Comparison of ENCODE assay signal across 19 mouse cellular contexts in the genomic region with DNA sequence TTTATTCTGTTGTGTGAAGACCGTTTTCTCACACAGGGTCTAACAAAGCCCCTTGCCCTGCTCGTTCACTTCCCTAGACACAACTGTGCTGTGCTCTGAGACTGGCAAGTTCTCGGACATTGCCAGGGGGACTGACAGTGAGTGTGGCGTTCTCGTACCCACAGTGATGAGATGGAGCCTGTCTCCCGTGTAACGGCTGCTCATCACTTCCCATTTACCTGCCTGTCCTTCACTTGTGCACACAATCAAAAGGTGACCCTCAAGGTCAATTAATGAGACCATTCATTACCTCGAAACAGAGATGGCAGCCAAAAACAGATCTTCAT.
DNase-seq lines count a peak whose midpoint lies in the region; ATAC-seq lines count a peak whose summit lies in the region.
"Had no signal": no experiment of that assay in that cellular context is flagged by ENCODE, and none has a peak within 500 bp of the region (broad histone marks: within the 10 kb centered on the region; RNA-seq: fewer than 3 reads in every experiment).

No protein-coding gene starts in this region.

- WGBS in hindbrain, embryonic 12.5 days: 42% methylated on average over 8 of the region's 8 CpGs
- 45% methylated on average over 8 of the region's 8 CpGs for WGBS in hindbrain, embryonic 16.5 days
- 45% methylated on average over 8 of the region's 8 CpGs for WGBS in neural tube, embryonic 11.5 days
- 37% methylated on average over 8 of the region's 8 CpGs for WGBS in midbrain, embryonic 14.5 days

- H3K9me3 ChIP-seq in hindbrain, embryonic 12.5 days (replicated peaks): no peaks in the 10 kb centered on the region
- no peaks in the 10 kb centered on the region for H3K9me3 ChIP-seq in hindbrain, embryonic 16.5 days (ENCODE audit: control insufficient read depth, low read length)
- H3K9me3 ChIP-seq in neural tube, embryonic 11.5 days (ENCODE audit: control insufficient read depth, low read length): no peaks in the 10 kb centered on the region
- H3K9me3 ChIP-seq in midbrain, embryonic 14.5 days (ENCODE audit: control insufficient read depth, low read length): no peaks in the 10 kb centered on the region
- H3K9me3 ChIP-seq: heart, embryonic 10.5 days; limb, embryonic 15.5 days had no signal

- H3K4me1 ChIP-seq in hindbrain, embryonic 12.5 days: peaks cover 3% of the 10 kb centered on the region; the same call in 1 of the 2 replicates
- no peaks in the 10 kb centered on the region for H3K4me1 ChIP-seq in hindbrain, embryonic 16.5 days (ENCODE audit: control insufficient read depth, insufficient read depth, low read depth, low read length)
- peaks cover 3% of the 10 kb centered on the region; the same call in 1 of the 2 replicates for H3K4me1 ChIP-seq in neural tube, embryonic 11.5 days (ENCODE audit: control insufficient read depth, insufficient read depth, low read length)
- no peaks in the 10 kb centered on the region for H3K4me1 ChIP-seq in midbrain, embryonic 14.5 days (ENCODE audit: control insufficient read depth, insufficient read depth, low read length)
- H3K4me1 ChIP-seq: heart, embryonic 10.5 days; limb, embryonic 15.5 days had no signal

- H3K27ac ChIP-seq in hindbrain, embryonic 12.5 days: no peak overlapping the region
- no peak overlapping the region for H3K27ac ChIP-seq in hindbrain, embryonic 16.5 days (ENCODE audit: low read depth, low read length)
- H3K27ac ChIP-seq in neural tube, embryonic 11.5 days (ENCODE audit: low read depth, low read length): 0 out of 2 replicates have a peak overlapping the region, but pooled peaks have one; percentile 50
- H3K27ac ChIP-seq in midbrain, embryonic 14.5 days (replicated peaks; ENCODE audit: low read depth, low read length): no peak overlapping the region
- H3K27ac ChIP-seq: heart, embryonic 10.5 days; kidney, postnatal 0 days; limb, embryonic 15.5 days had no signal

- ATAC-seq in hindbrain, embryonic 12.5 days (ENCODE audit: low FRiP score): peak; percentile 61
- no peak for ATAC-seq in hindbrain, embryonic 16.5 days
- peak; percentile 85; the same call in 1 of the 2 replicates for ATAC-seq in neural tube, embryonic 11.5 days (ENCODE audit: insufficient read depth, low FRiP score, low TSS enrichment)
- peak; percentile 48; the same call in 1 of the 2 replicates for ATAC-seq in midbrain, embryonic 14.5 days (ENCODE audit: low FRiP score, low TSS enrichment)
- ATAC-seq: activated CD4-positive, CD25-positive, alpha-beta regulatory T cell, adult 4 months; Patski had no signal

- no peak overlapping the region for H3K9ac ChIP-seq in hindbrain, embryonic 12.5 days
- no peak overlapping the region for H3K9ac ChIP-seq in hindbrain, embryonic 16.5 days (ENCODE audit: low read depth, low read length)
- no peak overlapping the region for H3K9ac ChIP-seq in neural tube, embryonic 11.5 days (ENCODE audit: low read length)
- H3K9ac ChIP-seq in midbrain, embryonic 14.5 days (replicated peaks; ENCODE audit: low read length): no peak overlapping the region
- H3K9ac ChIP-seq: limb, embryonic 15.5 days had no signal

- no peak overlapping the region for H3K4me2 ChIP-seq in hindbrain, embryonic 12.5 days (replicated peaks)
- H3K4me2 ChIP-seq in hindbrain, embryonic 16.5 days (ENCODE audit: low read length): no peak overlapping the region
- H3K4me2 ChIP-seq in neural tube, embryonic 11.5 days (ENCODE audit: low read depth): no peak overlapping the region
- no peak overlapping the region for H3K4me2 ChIP-seq in midbrain, embryonic 14.5 days (ENCODE audit: low read length)
- H3K4me2 ChIP-seq: limb, embryonic 15.5 days had no signal

- H3K4me3 ChIP-seq in hindbrain, embryonic 12.5 days: no peak overlapping the region
- H3K4me3 ChIP-seq in hindbrain, embryonic 16.5 days (ENCODE audit: low read length): no peak overlapping the region
- H3K4me3 ChIP-seq in neural tube, embryonic 11.5 days (ENCODE audit: low read depth, low read length): no peak overlapping the region
- no peak overlapping the region for H3K4me3 ChIP-seq in midbrain, embryonic 14.5 days (replicated peaks; ENCODE audit: low read depth, low read length)
- H3K4me3 ChIP-seq: heart, embryonic 10.5 days; limb, embryonic 15.5 days had no signal

- H3K27me3 ChIP-seq in hindbrain, embryonic 12.5 days: no peaks in the 10 kb centered on the region
- no peaks in the 10 kb centered on the region for H3K27me3 ChIP-seq in hindbrain, embryonic 16.5 days (replicated peaks; ENCODE audit: control insufficient read depth, insufficient read depth, low read length)
- H3K27me3 ChIP-seq in neural tube, embryonic 11.5 days (ENCODE audit: control insufficient read depth, insufficient read depth, low read length): no peaks in the 10 kb centered on the region
- H3K27me3 ChIP-seq in midbrain, embryonic 14.5 days (ENCODE audit: control insufficient read depth, insufficient read depth, low read length): no peaks in the 10 kb centered on the region
- H3K27me3 ChIP-seq: limb, embryonic 15.5 days; Patski had no signal

- no peaks in the 10 kb centered on the region for H3K36me3 ChIP-seq in hindbrain, embryonic 12.5 days
- no peaks in the 10 kb centered on the region for H3K36me3 ChIP-seq in hindbrain, embryonic 16.5 days (ENCODE audit: control insufficient read depth, insufficient read depth, low read length)
- H3K36me3 ChIP-seq in neural tube, embryonic 11.5 days (ENCODE audit: control insufficient read depth, insufficient read depth, low read length): no peaks in the 10 kb centered on the region
- no peaks in the 10 kb centered on the region for H3K36me3 ChIP-seq in midbrain, embryonic 14.5 days (ENCODE audit: control insufficient read depth, insufficient read depth, low read length)
- H3K36me3 ChIP-seq: heart, embryonic 10.5 days; limb, embryonic 15.5 days had no signal

- DNase-seq in neural tube, embryonic 11.5 days (ENCODE audit: low spot score): no peak
- DNase-seq in neural tube, embryonic 10.5 days (ENCODE audit: extremely low spot score, low spot score): no peak
- peak; percentile 13 for DNase-seq in midbrain, embryonic 14.5 days
- DNase-seq in retina, postnatal 1 day: peak; percentile 52
- DNase-seq in layer of hippocampus, adult 11-12 months (ENCODE audit: low spot score): no peak
- no peak for DNase-seq in layer of hippocampus, adult 9-10 months (ENCODE audit: low spot score)
- DNase-seq: adrenal gland, postnatal 14 days; cerebellum, adult 8-10 months; gastrocnemius, postnatal 36 days; heart, postnatal 14 days; lung, postnatal 10 days; thymus, postnatal 4 days had no signal

Comparison
In these comparisons a context has a peak if more than half of its experiments do, and no peak if none do; other contexts are left out.
1. DNase-seq: peak in midbrain, embryonic 14.5 days (single experiment) and retina, postnatal 1 day (single experiment); none in neural tube, embryonic 11.5 days (single experiment), neural tube, embryonic 10.5 days (single experiment), layer of hippocampus, adult 11-12 months (single experiment) and layer of hippocampus, adult 9-10 months (single experiment).